Mouse (Mus musculus) lung, embryonic 14.5 days (tissue): ENCODE results near the gene Mab21l3. TPM values are rescaled to one million over a fixed set of nuclear protein-coding genes. Genes with fewer than 3 reads are reported as not detected.
A peak's percentile ranks its signal among the peaks of the same experiment; 100 is the strongest.

ENCODE experiments used
- ATAC-seq: fragments of 200-750 bp; cut with Nextera tagmentation; 2 replicates; pipeline ENCODE4 v1.8.0; 2017; ENCODE audit warnings: mild to moderate bottlenecking, moderate TSS enrichment, moderate library complexity; ENCODE audit not compliant: insufficient read depth
- DNase-seq: peaks from one replicate; pipeline ENCODE4 v3.0.0-alpha.2; 2015
- H3K27ac ChIP-seq: fragments of 300-500 bp; sonication (generic); 2 replicates; pipeline ENCODE4 v1.5.1; 2014; ENCODE audit warnings: low read depth, mild to moderate bottlenecking, moderate library complexity
- H3K27me3 ChIP-seq: fragments of 300-500 bp; sonication (generic); 2 replicates; pipeline ENCODE4 v1.6.1; 2014; ENCODE audit warnings: low read length, control low read depth; ENCODE audit not compliant: insufficient read depth
- H3K36me3 ChIP-seq: fragments of 300-500 bp; sonication (generic); 2 replicates; pipeline ENCODE4 v1.6.1; 2014; ENCODE audit warnings: control low read depth; ENCODE audit not compliant: insufficient read depth
- H3K4me1 ChIP-seq: fragments of 300-500 bp; sonication (generic); 2 replicates; pipeline ENCODE4 v1.6.1; 2014; ENCODE audit warnings: antibody characterized with exemption, control low read depth; ENCODE audit not compliant: insufficient read depth
- H3K4me2 ChIP-seq: fragments of 300-500 bp; sonication (generic); 2 replicates; pipeline ENCODE4 v1.6.1; 2014; ENCODE audit warnings: mild to moderate bottlenecking
- H3K4me3 ChIP-seq: fragments of 300-500 bp; sonication (generic); 2 replicates; pipeline ENCODE4 v1.5.1; 2014; ENCODE audit warnings: low read depth, low read length
- H3K9ac ChIP-seq: fragments of 300-500 bp; sonication (generic); 2 replicates; pipeline ENCODE4 v1.6.1; 2014
- H3K9me3 ChIP-seq: fragments of 300-500 bp; sonication (generic); 2 replicates; pipeline ENCODE4 v1.6.1; 2016; ENCODE audit warnings: low read depth, low read length, control low read depth
- CTCF ChIP-seq: IDR thresholded peaks from 2 replicates; pipeline ENCODE4 v1.5.1; 2016; ENCODE audit warnings: antibody characterized with exemption, low read depth
- WGBS: fragments of 180-500 bp; shearing (Covaris S2); extraction: QIAGEN DNeasy Blood & Tissue Kit; methylation state at CpG from one replicate; pipeline ENCODE4 v1.1.7; 2014; 5-methylcytosine and 5-hydroxymethylcytosine counted together
- polyA plus RNA-seq: library from polyadenylated mRNA; unstranded; fragments of >200 nt; fragmentation: Nextera tagmentation; extraction: Ambion mirVana; gene quantifications from 2 replicates; pipeline ENCODE4 v1.2.1, GENCODE M21; 2014

Mab21l3 gene
- polyA plus RNA-seq, 1 experiment from 2014 or later = 0.12 TPM

DNA sequence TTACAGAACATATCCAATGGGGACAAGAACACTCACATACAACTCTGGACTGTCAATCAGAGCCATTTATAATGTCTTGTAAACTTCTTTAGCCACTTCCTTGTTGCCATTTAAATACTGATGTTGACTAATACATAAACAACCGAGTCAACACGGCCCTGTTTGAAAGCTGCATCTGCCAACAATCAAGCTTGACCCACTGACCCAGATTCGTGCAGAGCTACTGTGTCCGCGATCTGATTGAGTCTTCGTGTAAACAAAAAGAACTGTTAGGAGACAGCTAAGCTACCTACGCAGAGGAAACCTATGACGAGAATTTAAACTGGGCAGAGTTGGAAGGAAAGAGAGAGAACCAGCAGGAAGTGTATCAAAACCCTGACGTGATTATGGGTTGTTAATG lies 33.0 kb upstream of the Mab21l3 start:
- Histone ChIP-seq H3K9me3 (no peaks in the 10 kb centered on the region), H3K27ac (no peak overlapping the region), H3K9ac (no peak overlapping the region), H3K4me3 (no peak overlapping the region), H3K27me3 (no peaks in the 10 kb centered on the region), H3K36me3 (peaks cover 4% of the 10 kb centered on the region; the same call in 1 of the 2 replicates), H3K4me2 (no peak overlapping the region), H3K4me1 (peaks cover 3% of the 10 kb centered on the region; the same call in 1 of the 2 replicates)
- no peak for TF ChIP-seq CTCF
- ATAC-seq (no peak), DNase-seq (no peak)
- 37% methylated on average over 9 of the region's 9 CpGs for WGBS

GRCm38 (mm10) chr3:101880818-101881217 lies 32.1 kb upstream of the Mab21l3 start:
- peaks cover 4% of the 10 kb centered on the region; the same call in 1 of the 2 replicates for H3K36me3 ChIP-seq
- H3K4me3 ChIP-seq = no peak overlapping the region
- H3K27ac ChIP-seq = no peak overlapping the region
- no peak overlapping the region for H3K4me2 ChIP-seq
- H3K4me1 ChIP-seq = peaks cover 7% of the 10 kb centered on the region; the same call in 1 of the 2 replicates
- H3K27me3 ChIP-seq = no peaks in the 10 kb centered on the region
- no peak overlapping the region for H3K9ac ChIP-seq
- DNase-seq = peak; percentile 75
- WGBS = 59% methylated on average over 6 of the region's 6 CpGs
- no peaks in the 10 kb centered on the region for H3K9me3 ChIP-seq
- peak; percentile 76 for TF ChIP-seq CTCF
- no peak for ATAC-seq

DNA sequence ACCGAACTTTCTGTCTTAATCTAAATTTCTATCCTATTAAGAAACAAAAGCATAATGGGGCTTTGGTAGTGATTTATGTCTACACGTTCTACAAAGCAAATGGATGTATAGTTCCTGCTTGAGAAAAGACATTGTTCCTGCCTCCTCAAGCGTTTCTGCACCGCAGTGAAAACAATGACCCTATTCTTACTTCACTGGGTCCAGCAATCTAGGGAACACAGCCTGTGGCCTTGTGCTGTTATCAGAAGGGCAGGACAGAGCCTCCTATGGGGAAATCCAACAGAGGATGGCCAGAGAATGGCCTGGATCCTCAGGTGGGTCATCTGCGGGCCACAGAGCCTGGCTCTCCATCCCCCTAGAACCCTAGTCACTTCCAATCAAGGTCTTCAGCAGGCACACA lies 29.4 kb upstream of the Mab21l3 start:
- no peaks in the 10 kb centered on the region for H3K27me3 ChIP-seq
- peaks cover 4% of the 10 kb centered on the region; the same call in 1 of the 2 replicates for H3K4me1 ChIP-seq

DNA sequence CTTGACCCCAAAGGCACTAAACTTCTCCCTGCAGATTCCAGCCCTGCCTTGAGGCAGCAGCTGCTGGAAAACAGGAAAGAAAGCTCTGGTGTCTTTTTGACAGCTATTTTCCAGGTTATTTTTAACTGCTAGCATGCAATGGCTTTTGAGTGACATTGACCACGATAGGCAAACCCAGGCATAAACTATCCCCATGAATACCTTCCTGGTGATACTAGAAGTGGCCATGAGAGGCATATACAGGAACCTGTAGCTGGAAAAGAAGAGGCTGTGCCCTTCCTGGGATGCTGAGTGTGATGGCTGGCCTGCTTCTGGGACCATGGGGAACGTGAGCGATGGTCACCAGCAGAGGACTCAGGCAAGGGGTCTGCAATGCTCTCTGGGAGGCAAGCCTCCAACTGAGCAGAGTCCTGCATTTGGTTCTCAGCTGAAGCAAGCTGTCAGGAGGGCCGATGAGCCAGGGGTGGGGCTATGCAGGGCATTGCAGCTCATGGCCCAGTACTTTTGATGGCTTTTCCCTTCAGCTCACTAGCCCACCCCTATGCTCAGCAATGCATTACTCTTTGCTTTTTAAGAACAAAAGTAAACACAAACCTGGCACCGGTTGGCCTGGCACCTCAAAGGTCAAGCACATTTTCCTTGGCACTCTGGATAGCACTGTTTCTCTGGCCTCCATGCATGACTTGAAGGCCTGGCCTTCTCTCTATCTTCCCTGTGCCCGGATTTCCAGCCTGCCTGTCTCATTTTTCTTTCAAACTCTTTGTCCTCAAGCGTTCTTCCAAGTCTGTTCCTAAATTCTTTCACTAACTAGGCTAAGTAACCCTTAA lies 27.9 kb upstream of the Mab21l3 start:
- H3K4me1 ChIP-seq = peaks cover 4% of the 10 kb centered on the region; the same call in 1 of the 2 replicates
- ATAC-seq (no peak; the same call in 1 of the 2 replicates), DNase-seq (peak; percentile 24)
- 47% methylated on average over 7 of the region's 7 CpGs for WGBS
- H3K36me3 ChIP-seq = peaks cover 4% of the 10 kb centered on the region; the same call in 1 of the 2 replicates
- no peaks in the 10 kb centered on the region for H3K9me3 ChIP-seq
- no peak for TF ChIP-seq CTCF
- no peak overlapping the region for H3K4me3 ChIP-seq
- no peaks in the 10 kb centered on the region for H3K27me3 ChIP-seq
- no peak overlapping the region for H3K4me2 ChIP-seq
- no peak overlapping the region for H3K9ac ChIP-seq
- H3K27ac ChIP-seq = peak overlapping the region; percentile 46; the same call in 1 of the 2 replicates

More for the DNA sequence above, 29.4 kb upstream of the Mab21l3 start:
- Histone ChIP-seq H3K9ac (no peak overlapping the region), H3K27ac (no peak overlapping the region), H3K9me3 (no peaks in the 10 kb centered on the region), H3K4me2 (no peak overlapping the region), H3K4me3 (no peak overlapping the region), H3K36me3 (peaks cover 4% of the 10 kb centered on the region; the same call in 1 of the 2 replicates)
- no peak for ATAC-seq
- WGBS = 67% methylated on average over 5 of the region's 5 CpGs
- TF ChIP-seq CTCF = no peak
- DNase-seq = no peak

GRCm38 (mm10) chr3:101875258-101875920 lies 26.6 kb upstream of the Mab21l3 start:
- H3K27me3 ChIP-seq = no peaks in the 10 kb centered on the region
- H3K27ac ChIP-seq = peak overlapping the region; percentile 33; the same call in 1 of the 2 replicates
- no peak overlapping the region for H3K4me2 ChIP-seq
- DNase-seq (peak; percentile 35), ATAC-seq (no peak)
- peaks cover 4% of the 10 kb centered on the region; the same call in 1 of the 2 replicates for H3K36me3 ChIP-seq
- no peak for TF ChIP-seq CTCF
- no peaks in the 10 kb centered on the region for H3K9me3 ChIP-seq
- no peak overlapping the region for H3K9ac ChIP-seq
- H3K4me1 ChIP-seq = peaks cover 4% of the 10 kb centered on the region; the same call in 1 of the 2 replicates
- 76% methylated on average over 10 of the region's 10 CpGs for WGBS
- no peak overlapping the region for H3K4me3 ChIP-seq

GRCm38 (mm10) chr3:101873061-101873675 lies 24.4 kb upstream of the Mab21l3 start:
- Histone ChIP-seq H3K27ac (no peak overlapping the region), H3K4me1 (peaks cover 4% of the 10 kb centered on the region; the same call in 1 of the 2 replicates), H3K36me3 (no peaks in the 10 kb centered on the region), H3K4me3 (no peak overlapping the region), H3K9ac (no peak overlapping the region), H3K4me2 (no peak overlapping the region), H3K27me3 (no peaks in the 10 kb centered on the region), H3K9me3 (no peaks in the 10 kb centered on the region)
- ATAC-seq (no peak), DNase-seq (peak; percentile 28)
- TF ChIP-seq CTCF = no peak
- WGBS = 70% methylated on average over 7 of the region's 7 CpGs
